Mouse (Mus musculus) B cell, adult 2 months (primary cell): ENCODE results near the gene Slc4a4.

Source experiments
- DNase-seq, 2 experiments: peaks; one replicate each; pipeline ENCODE4 v3.0.0; 2022

Gene Slc4a4

GRCm38 (mm10) chr5:89209973-89210703 is 323.5 kb downstream of the Slc4a4 start:
- DNase-seq: no peak

GRCm38 (mm10) chr5:89211057-89211456 is 324.4 kb downstream of the Slc4a4 start:
- DNase-seq: no peak

GRCm38 (mm10) chr5:89218222-89218621 is 331.6 kb downstream of the Slc4a4 start:
- DNase-seq: no peak

- DNase-seq: no peak
Observed at GRCm38 (mm10) chr5:89218709-89219108, 332.1 kb downstream of the Slc4a4 start.

- peak in 1 of 2 experiments; percentile 2 for DNase-seq
Observed at GRCm38 (mm10) chr5:89221658-89222057, 335.0 kb downstream of the Slc4a4 start.

GRCm38 (mm10) chr5:89223061-89223740 is 336.6 kb downstream of the Slc4a4 start:
- DNase-seq: no peak

GRCm38 (mm10) chr5:89223744-89224368 is 337.2 kb downstream of the Slc4a4 start:
- no peak for DNase-seq

- DNase-seq: no peak
Observed at GRCm38 (mm10) chr5:89227948-89228347, 341.3 kb downstream of the Slc4a4 start.

- DNase-seq: no peak
Observed at GRCm38 (mm10) chr5:89229606-89230005, 343.0 kb downstream of the Slc4a4 start.

GRCm38 (mm10) chr5:89232313-89232712 is 345.7 kb downstream of the Slc4a4 start:
- no peak for DNase-seq

GRCm38 (mm10) chr5:89251806-89252205 is 365.2 kb downstream of the Slc4a4 start:
- no peak for DNase-seq

GRCm38 (mm10) chr5:89259804-89260492 is 373.3 kb downstream of the Slc4a4 start:
- DNase-seq: no peak

- DNase-seq: no peak
Observed at GRCm38 (mm10) chr5:89277049-89277448, 390.4 kb downstream of the Slc4a4 start.

- DNase-seq: no peak
Observed at GRCm38 (mm10) chr5:89277616-89278015, 391.0 kb downstream of the Slc4a4 start.

GRCm38 (mm10) chr5:89278309-89278708 is 391.7 kb downstream of the Slc4a4 start:
- DNase-seq: no peak

- DNase-seq: no peak
Observed at GRCm38 (mm10) chr5:89280312-89280863, 393.8 kb downstream of the Slc4a4 start.
